In genomic region chr3:146047704-146048207, GRCm38 (mm10) we compare ENCODE assay signal across 8 mouse cellular contexts.
DNase-seq lines count a peak whose midpoint lies in the region; ATAC-seq and TF ChIP-seq lines count a peak whose summit lies in the region.

No protein-coding gene starts in this region.

- no peak overlapping the region for H3K9ac ChIP-seq in liver, postnatal 0 days (replicated peaks)

- peak overlapping the region; percentile 29 for H3K4me3 ChIP-seq in erythroblast, embryonic 14.5 days (replicated peaks)
- H3K4me3 ChIP-seq in G1E (ENCODE audit: low read depth, low read length): peak overlapping the region; percentile 65
- H3K4me3 ChIP-seq in liver, postnatal 0 days (ENCODE audit: low read depth, low read length): peak overlapping the region; percentile 19; the same call in 1 of the 2 replicates
- no peak overlapping the region; the same call in 1 of the 2 replicates for H3K4me3 ChIP-seq in layer of hippocampus, adult 2 months

- ATAC-seq in erythroblast, adult 5-6 weeks (replicated peaks; ENCODE audit: low FRiP score, poor library complexity, severe bottlenecking): no peak
- peak; percentile 78 for ATAC-seq in G1E (ENCODE audit: extremely low read depth, insufficient number of reproducible peaks, low FRiP score, poor library complexity, severe bottlenecking)
- ATAC-seq in liver, postnatal 0 days: peak; percentile 45

- WGBS in liver, postnatal 0 days (ENCODE audit: insufficient replicate concordance): 17% methylated on average over 15 of the region's 15 CpGs

- H3K9me3 ChIP-seq in erythroblast, embryonic 14.5 days (ENCODE audit: control insufficient read depth, low read length): no peaks in the 10 kb centered on the region
- H3K9me3 ChIP-seq in G1E (replicated peaks): no peaks in the 10 kb centered on the region
- H3K9me3 ChIP-seq in liver, postnatal 0 days (ENCODE audit: low read length): no peaks in the 10 kb centered on the region

- intact Hi-C loops in gastrocnemius, postnatal 14 days (cut with DNase I; ENCODE audit: low total_unique reads): no loop called here

- H3K4me1 ChIP-seq in erythroblast, embryonic 14.5 days (ENCODE audit: control insufficient read depth): peaks cover 7% of the 10 kb centered on the region
- peaks cover 83% of the 10 kb centered on the region for H3K4me1 ChIP-seq in G1E (ENCODE audit: insufficient read depth, low read depth, low read length)
- H3K4me1 ChIP-seq in liver, postnatal 0 days (ENCODE audit: insufficient read depth): peaks cover 2% of the 10 kb centered on the region

- TF ChIP-seq EP300 in liver, postnatal 0 days (IDR thresholded peaks at IDR 0.05; ENCODE audit: low read depth): no peak

- no peak overlapping the region for H3K27ac ChIP-seq in liver, postnatal 0 days (ENCODE audit: low read depth)
- no peak overlapping the region for H3K27ac ChIP-seq in layer of hippocampus, adult 2 months

- H3K27me3 ChIP-seq in erythroblast, embryonic 14.5 days (ENCODE audit: control insufficient read depth): no peaks in the 10 kb centered on the region
- H3K27me3 ChIP-seq in G1E (ENCODE audit: insufficient read depth, low read length): no peaks in the 10 kb centered on the region
- no peaks in the 10 kb centered on the region for H3K27me3 ChIP-seq in liver, postnatal 0 days (ENCODE audit: insufficient read depth, low read length)

- H3K36me3 ChIP-seq in erythroblast, embryonic 14.5 days (ENCODE audit: control insufficient read depth): no peaks in the 10 kb centered on the region
- H3K36me3 ChIP-seq in G1E (replicated peaks): no peaks in the 10 kb centered on the region
- no peaks in the 10 kb centered on the region for H3K36me3 ChIP-seq in liver, postnatal 0 days (replicated peaks; ENCODE audit: insufficient read depth, low read length)

- no peak for TF ChIP-seq CTCF in G1E (IDR thresholded peaks at IDR 0.05; ENCODE audit: low read depth, low read length)
- no peak for TF ChIP-seq CTCF in liver, postnatal 0 days (IDR thresholded peaks at IDR 0.05; ENCODE audit: low read depth)
- TF ChIP-seq CTCF in layer of hippocampus, adult 2 months (conservative IDR thresholded peaks at IDR 0.05): no peak

- peak overlapping the region; percentile 69 for H3K4me2 ChIP-seq in liver, postnatal 0 days (ENCODE audit: low read depth, low read length)

- DNase-seq in G1E (ENCODE audit: low spot score): peak; percentile 61
- peak; percentile 44 for DNase-seq in gastrocnemius, postnatal 14 days
- DNase-seq in kidney, adult 11 months: peak; percentile 48
- DNase-seq in liver, postnatal 0 days: peak; percentile 41
- peak; percentile 6 for DNase-seq in skeletal muscle tissue, adult 2 months (ENCODE audit: low read depth, low spot score)
- DNase-seq in layer of hippocampus, adult 2 months (ENCODE audit: low spot score in 2 of 2): no peak

Comparison
In these comparisons a context has a peak if more than half of its experiments do, and no peak if none do; other contexts are left out.
1. DNase-seq: peak in G1E (single experiment), gastrocnemius, postnatal 14 days (single experiment), kidney, adult 11 months (single experiment), liver, postnatal 0 days (single experiment) and skeletal muscle tissue, adult 2 months (single experiment); none in layer of hippocampus, adult 2 months (0 of 2).